Mouse (Mus musculus) liver, embryonic 13.5 days (tissue): ENCODE data around the gene Otos. TPM values are rescaled to one million over a fixed set of nuclear protein-coding genes. Genes with fewer than 3 reads are reported as not detected.
A peak's percentile ranks its signal among the peaks of the same experiment; 100 is the strongest.

Experiments
- ATAC-seq: fragments of 200-750 bp; cut with Nextera tagmentation; 2 replicates; pipeline ENCODE4 v1.8.0; 2017; ENCODE audit warnings: low read depth, mild to moderate bottlenecking, moderate number of reproducible peaks, moderate library complexity
- DNase-seq: peaks from one replicate; pipeline ENCODE4 v3.0.0; 2022
- H3K27ac ChIP-seq: fragments of 300-500 bp; sonication (generic); 2 replicates; pipeline ENCODE4 v1.5.1; 2015; ENCODE audit warnings: moderate library complexity, mild to moderate bottlenecking, inconsistent platforms
- H3K27me3 ChIP-seq: fragments of 300-500 bp; sonication (generic); 2 replicates; pipeline ENCODE4 v1.6.1; 2015; ENCODE audit warnings: mild to moderate bottlenecking, inconsistent platforms
- H3K36me3 ChIP-seq: fragments of 300-500 bp; sonication (generic); 2 replicates; pipeline ENCODE4 v1.6.1; 2015; ENCODE audit warnings: mild to moderate bottlenecking, inconsistent platforms
- H3K4me1 ChIP-seq: fragments of 300-500 bp; sonication (generic); replicated peaks from 2 replicates; pipeline ENCODE4 v1.6.1; 2015; ENCODE audit warnings: inconsistent platforms
- H3K4me2 ChIP-seq: fragments of 300-500 bp; sonication (generic); 2 replicates; pipeline ENCODE4 v1.6.1; 2015; ENCODE audit warnings: inconsistent platforms, mild to moderate bottlenecking, moderate library complexity
- H3K4me3 ChIP-seq: fragments of 300-500 bp; sonication (generic); replicated peaks from 2 replicates; pipeline ENCODE4 v1.5.1; 2015; ENCODE audit warnings: mild to moderate bottlenecking, inconsistent platforms
- H3K9ac ChIP-seq: fragments of 300-500 bp; sonication (generic); 2 replicates; pipeline ENCODE4 v1.6.1; 2015; ENCODE audit warnings: mild to moderate bottlenecking, inconsistent platforms
- H3K9me3 ChIP-seq: fragments of 300-500 bp; sonication (generic); replicated peaks from 2 replicates; pipeline ENCODE4 v1.6.1; 2016; ENCODE audit warnings: inconsistent platforms
- WGBS: fragments of 180-500 bp; shearing (Covaris S2); methylation state at CpG from one replicate; pipeline ENCODE4 v1.1.7; 2015; ENCODE audit not compliant: insufficient replicate concordance; 5-methylcytosine and 5-hydroxymethylcytosine counted together
- polyA plus RNA-seq: library from polyadenylated mRNA; unstranded; fragments of >200 nt; fragmentation: Nextera tagmentation; extraction: Ambion mirVana; gene quantifications from 2 replicates; pipeline ENCODE4 v1.2.1, GENCODE M21; 2015

The Otos gene
- polyA plus RNA-seq, 1 experiment from 2014 or later = not detected

DNA sequence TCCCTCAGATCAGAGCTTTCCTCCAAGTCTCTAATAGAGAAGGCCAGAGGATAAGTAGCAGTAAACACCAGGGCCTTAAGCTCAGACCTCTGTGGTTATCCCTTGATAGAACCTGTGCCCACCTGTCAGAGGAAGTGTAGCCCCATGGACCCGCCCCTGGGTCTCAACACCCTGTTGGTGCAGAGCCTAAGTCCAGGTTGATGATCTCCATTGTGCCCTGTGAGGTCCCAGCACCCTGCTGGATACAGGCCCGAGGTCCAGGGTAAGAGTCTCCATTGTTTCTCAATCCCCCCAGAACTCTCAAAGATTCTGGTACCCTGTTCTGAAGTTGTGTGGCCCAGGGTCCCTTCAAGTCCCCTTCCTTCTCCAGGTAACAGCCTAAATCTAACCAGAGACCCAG, 2.5 kb downstream of the Otos start:
- Histone ChIP-seq H3K4me1 (peaks cover 25% of the 10 kb centered on the region), H3K4me2 (no peak overlapping the region), H3K4me3 (no peak overlapping the region), H3K9me3 (no peaks in the 10 kb centered on the region), H3K27ac (no peak overlapping the region), H3K9ac (no peak overlapping the region), H3K36me3 (no peaks in the 10 kb centered on the region), H3K27me3 (no peaks in the 10 kb centered on the region)
- no peak for ATAC-seq
- WGBS = 46% methylated on average over 2 of the region's 2 CpGs
- DNase-seq = no peak

DNA sequence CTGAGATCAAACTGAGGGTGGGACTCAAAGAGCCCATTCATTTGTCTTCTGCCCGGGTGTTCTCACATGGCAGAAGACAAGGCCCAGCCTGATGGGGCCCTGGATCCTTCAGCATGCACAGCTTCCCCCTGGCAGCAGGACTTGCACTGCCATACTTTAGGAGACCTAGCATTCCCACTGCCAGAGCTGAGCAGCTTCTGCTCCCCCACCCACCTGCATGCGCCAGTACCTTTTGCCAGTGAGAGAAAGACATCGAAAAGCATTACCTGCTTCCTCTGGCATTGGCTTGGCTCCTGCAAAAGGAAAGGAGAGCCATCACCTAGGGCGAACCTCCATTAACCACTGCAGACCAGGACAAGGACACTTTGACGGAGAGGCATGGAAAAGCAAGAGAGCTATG, 3.7 kb downstream of the Otos start:
- Histone ChIP-seq H3K4me1 (peaks cover 37% of the 10 kb centered on the region), H3K9me3 (no peaks in the 10 kb centered on the region), H3K27ac (no peak overlapping the region), H3K4me2 (no peak overlapping the region), H3K4me3 (no peak overlapping the region), H3K36me3 (no peaks in the 10 kb centered on the region), H3K27me3 (no peaks in the 10 kb centered on the region), H3K9ac (no peak overlapping the region)
- 64% methylated on average over 5 of the region's 5 CpGs for WGBS
- DNase-seq = no peak
- no peak for ATAC-seq

DNA sequence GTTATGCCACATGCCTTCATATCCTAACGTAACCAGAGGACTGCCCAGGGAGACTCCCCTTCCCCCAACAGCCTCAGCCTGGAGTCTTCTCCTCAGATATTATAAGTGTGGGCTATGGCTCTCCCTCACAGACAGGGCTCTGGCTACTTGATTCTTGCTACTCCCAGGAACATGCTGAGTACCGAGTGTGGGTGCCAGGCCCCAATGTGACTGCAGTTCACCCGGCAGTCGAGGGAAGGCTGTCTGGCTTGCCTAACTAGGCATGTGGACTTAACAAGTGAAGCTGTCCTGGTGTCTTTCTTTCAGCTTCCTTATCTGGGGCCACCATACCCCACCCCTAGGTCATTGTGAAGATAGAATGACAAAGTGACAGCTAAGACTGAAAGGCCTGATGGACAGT, 5.0 kb downstream of the Otos start:
- ATAC-seq (no peak), DNase-seq (no peak)
- no peak overlapping the region for H3K4me3 ChIP-seq
- H3K36me3 ChIP-seq = peaks cover 9% of the 10 kb centered on the region
- H3K9ac ChIP-seq = no peak overlapping the region
- no peaks in the 10 kb centered on the region for H3K9me3 ChIP-seq
- H3K27ac ChIP-seq = no peak overlapping the region
- no peak overlapping the region for H3K4me2 ChIP-seq
- 50% methylated on average over 4 of the region's 4 CpGs for WGBS
- H3K4me1 ChIP-seq = peaks cover 39% of the 10 kb centered on the region
- no peaks in the 10 kb centered on the region for H3K27me3 ChIP-seq

DNA sequence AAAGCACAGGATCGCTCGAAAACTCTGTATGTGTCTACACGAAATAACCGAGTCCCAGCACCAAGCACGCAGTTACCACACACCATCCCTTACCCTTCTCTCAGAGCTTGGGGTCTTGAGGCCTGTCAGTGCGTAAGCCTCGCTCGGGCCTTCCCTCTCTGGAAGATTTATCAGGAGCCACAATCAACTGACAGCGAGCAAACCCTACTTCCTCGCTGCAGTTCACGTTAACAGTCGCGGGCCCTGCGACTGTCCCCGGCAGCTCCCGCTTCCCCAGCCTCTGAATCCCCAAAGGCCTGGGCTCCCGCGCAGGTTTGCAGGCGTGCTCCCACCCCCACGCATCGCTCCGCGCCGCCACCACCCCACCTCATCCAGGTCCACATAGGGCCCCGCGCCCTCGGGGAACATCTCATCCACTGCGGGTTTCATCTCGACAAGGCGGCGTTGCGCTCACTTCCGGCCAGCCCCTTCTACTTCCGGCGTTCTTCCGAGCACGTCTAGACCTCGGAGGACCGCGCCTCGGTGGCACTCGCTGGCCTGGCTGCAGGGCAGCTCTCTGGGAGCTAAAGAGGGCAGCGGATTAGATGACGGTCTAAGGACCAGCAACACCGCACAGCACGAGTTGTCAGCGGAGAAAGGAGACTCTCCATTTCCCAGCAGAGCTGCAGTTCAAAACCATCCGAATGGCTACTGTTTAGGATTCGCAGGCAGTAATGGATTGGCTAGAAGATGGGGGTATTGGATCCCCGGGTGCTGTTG, 6.9 kb downstream of the Otos start, which contains the start of gene Cops9:
Gene Cops9, minus strand, starts transcription at position 472 of the 759 bp plus-strand sequence.
- Histone ChIP-seq H3K4me2 (peak within 1 kb of the TSS; percentile 75), H3K36me3 (peaks cover 29% of the 10 kb centered on the region), H3K27me3 (no peaks in the 10 kb centered on the region), H3K4me3 (peak within 1 kb of the TSS; percentile 86), H3K27ac (peak within 1 kb of the TSS; percentile 48; the same call in 1 of the 2 replicates), H3K4me1 (peaks cover 27% of the 10 kb centered on the region), H3K9me3 (no peaks in the 10 kb centered on the region), H3K9ac (peak within 1 kb of the TSS; percentile 87)
- DNase-seq (peak; percentile 81), ATAC-seq (peak; percentile 90)
- 2% methylated on average over 50 of the region's 50 CpGs for WGBS

DNA sequence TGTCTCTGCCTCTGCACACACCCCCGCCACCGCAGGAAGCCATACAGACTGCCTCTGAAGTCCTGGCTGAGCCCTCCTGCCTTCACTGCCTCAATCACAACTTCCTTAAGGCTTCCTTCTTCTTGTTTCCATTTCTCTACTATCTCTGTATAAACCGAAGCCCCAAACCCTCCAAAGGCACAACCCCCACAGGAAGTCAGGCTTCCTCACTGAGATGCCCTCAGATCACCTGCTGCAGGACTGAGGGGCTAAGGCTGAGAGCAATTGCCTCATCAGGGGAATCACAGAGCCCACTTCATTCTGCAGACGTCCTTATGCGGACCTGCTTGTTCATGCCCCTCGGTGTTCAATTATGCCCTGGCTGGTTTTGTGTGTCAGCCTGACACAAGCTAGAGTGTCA, 8.2 kb downstream of the Otos start:
- Histone ChIP-seq H3K4me1 (peaks cover 27% of the 10 kb centered on the region), H3K36me3 (peaks cover 40% of the 10 kb centered on the region), H3K9me3 (no peaks in the 10 kb centered on the region), H3K27ac (no peak overlapping the region), H3K4me2 (peak overlapping the region; percentile 75), H3K4me3 (peak overlapping the region; percentile 86), H3K27me3 (no peaks in the 10 kb centered on the region), H3K9ac (peak overlapping the region; percentile 87)
- WGBS = 44% methylated on average over 6 of the region's 6 CpGs
- DNase-seq = no peak
- no peak for ATAC-seq

DNA sequence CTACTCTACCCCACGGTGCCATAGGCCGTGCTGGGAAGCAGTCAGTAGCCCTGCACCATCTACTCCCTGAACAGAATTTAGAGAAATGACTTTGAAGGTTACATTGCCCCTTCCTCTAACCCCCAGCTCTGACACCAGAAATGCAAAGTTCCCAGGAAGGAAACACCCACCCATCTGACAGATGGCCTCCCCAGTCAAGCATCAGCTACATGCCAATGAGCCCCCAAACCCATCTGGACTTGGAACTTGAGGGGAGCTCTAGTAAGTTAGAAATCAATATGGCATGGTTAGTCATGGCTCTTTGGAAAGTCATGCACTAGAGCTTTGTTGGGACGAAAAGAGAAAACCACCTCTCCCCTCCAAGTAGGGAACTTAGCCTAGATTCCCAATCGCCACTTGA, 9.9 kb downstream of the Otos start:
- Histone ChIP-seq H3K9ac (no peak overlapping the region), H3K27me3 (no peaks in the 10 kb centered on the region), H3K9me3 (no peaks in the 10 kb centered on the region), H3K4me2 (no peak overlapping the region), H3K27ac (no peak overlapping the region), H3K4me3 (no peak overlapping the region), H3K36me3 (peaks cover 40% of the 10 kb centered on the region), H3K4me1 (peaks cover 26% of the 10 kb centered on the region)
- no peak for ATAC-seq
- 87% methylated on average over 4 of the region's 4 CpGs for WGBS
- no peak for DNase-seq

DNA sequence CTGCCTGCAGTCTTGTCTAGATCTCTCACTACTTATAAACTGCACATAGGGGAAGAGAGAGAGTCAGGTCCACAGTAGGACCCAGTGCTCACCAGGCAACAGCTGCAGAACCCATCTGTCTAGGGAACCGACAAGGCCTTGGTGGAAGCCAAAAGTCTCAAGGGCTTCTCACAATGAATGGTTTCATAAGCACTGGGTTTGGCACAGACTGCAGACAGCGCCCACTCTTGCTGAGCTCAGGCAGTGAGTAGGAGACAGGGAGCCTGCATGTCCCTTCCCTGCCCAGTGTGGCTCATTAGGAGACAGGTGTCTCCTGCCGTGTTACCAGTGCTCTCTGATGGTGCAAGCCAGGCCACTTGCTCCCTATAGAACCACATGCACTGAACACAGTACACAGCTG, 10.5 kb downstream of the Otos start:
- H3K4me2 ChIP-seq = no peak overlapping the region
- H3K4me3 ChIP-seq = no peak overlapping the region
- peaks cover 21% of the 10 kb centered on the region for H3K4me1 ChIP-seq
- peaks cover 40% of the 10 kb centered on the region for H3K36me3 ChIP-seq
- no peaks in the 10 kb centered on the region for H3K27me3 ChIP-seq
- no peak overlapping the region for H3K27ac ChIP-seq
- H3K9me3 ChIP-seq = no peaks in the 10 kb centered on the region
- DNase-seq (no peak), ATAC-seq (no peak)
- 76% methylated on average over 3 of the region's 3 CpGs for WGBS
- no peak overlapping the region for H3K9ac ChIP-seq

DNA sequence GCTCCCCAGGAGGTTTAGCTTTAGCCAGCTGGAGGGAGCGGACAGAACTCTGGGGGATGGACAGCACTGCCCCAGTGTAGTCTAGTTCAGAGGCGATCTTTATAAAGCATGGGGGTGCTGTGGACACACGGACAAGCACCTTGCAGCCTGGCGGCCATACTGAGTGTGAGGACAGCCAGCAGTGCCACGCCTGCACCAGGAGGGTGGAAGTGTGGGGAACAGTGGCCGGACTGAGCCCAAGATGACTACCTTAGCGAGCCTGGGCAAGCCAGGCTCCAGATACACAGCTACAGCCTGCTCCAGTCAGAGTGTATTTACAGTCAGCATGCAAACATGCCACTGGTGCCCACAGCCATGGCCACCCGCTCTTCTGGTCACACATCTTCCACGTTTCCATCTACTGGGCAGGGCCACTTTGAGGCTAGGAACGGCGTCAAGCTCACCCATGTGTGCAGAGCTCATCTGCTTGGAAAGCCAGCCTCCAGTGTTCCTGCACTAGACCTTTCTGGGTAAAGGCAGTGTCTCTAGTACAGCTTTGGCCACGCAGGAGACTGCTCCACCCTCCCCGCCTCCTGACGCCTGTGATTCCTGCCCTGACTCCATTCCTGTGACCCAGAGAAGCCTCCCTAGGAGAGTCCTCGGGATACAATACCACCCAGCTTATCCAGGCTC, 11.0 kb downstream of the Otos start:
- H3K4me1 ChIP-seq = peaks cover 21% of the 10 kb centered on the region
- no peak overlapping the region for H3K4me2 ChIP-seq
- DNase-seq (no peak), ATAC-seq (no peak)
- peaks cover 40% of the 10 kb centered on the region for H3K36me3 ChIP-seq
- H3K27ac ChIP-seq = no peak overlapping the region
- 81% methylated on average over 15 of the region's 15 CpGs for WGBS
- no peaks in the 10 kb centered on the region for H3K9me3 ChIP-seq
- no peak overlapping the region for H3K4me3 ChIP-seq
- H3K27me3 ChIP-seq = no peaks in the 10 kb centered on the region
- no peak overlapping the region for H3K9ac ChIP-seq

DNA sequence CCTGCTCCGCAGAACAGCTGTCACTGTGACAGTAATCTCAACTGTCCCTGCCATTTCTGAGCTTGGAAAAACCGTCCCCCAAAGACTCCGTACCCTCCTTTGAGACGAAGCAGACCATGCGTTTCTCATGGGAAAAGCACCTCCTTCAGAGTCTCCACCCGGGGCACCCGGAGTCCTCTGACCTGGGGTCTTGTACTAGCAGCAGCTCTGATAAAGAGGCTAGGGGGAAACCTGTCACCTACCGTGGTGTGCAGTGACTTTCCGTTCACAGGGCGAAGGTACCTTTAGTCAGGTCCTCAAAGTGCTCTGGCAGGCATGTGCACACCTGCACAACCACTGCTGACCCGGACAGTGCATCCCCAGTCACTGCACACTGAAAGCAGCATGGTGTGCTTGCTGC, 12.0 kb downstream of the Otos start:
- H3K9me3 ChIP-seq = no peaks in the 10 kb centered on the region
- peaks cover 40% of the 10 kb centered on the region for H3K36me3 ChIP-seq
- no peak overlapping the region for H3K4me3 ChIP-seq
- 84% methylated on average over 11 of the region's 11 CpGs for WGBS
- no peak overlapping the region for H3K9ac ChIP-seq
- no peak overlapping the region for H3K4me2 ChIP-seq
- DNase-seq (no peak), ATAC-seq (no peak)
- H3K4me1 ChIP-seq = peaks cover 16% of the 10 kb centered on the region
- no peak overlapping the region for H3K27ac ChIP-seq
- H3K27me3 ChIP-seq = no peaks in the 10 kb centered on the region

DNA sequence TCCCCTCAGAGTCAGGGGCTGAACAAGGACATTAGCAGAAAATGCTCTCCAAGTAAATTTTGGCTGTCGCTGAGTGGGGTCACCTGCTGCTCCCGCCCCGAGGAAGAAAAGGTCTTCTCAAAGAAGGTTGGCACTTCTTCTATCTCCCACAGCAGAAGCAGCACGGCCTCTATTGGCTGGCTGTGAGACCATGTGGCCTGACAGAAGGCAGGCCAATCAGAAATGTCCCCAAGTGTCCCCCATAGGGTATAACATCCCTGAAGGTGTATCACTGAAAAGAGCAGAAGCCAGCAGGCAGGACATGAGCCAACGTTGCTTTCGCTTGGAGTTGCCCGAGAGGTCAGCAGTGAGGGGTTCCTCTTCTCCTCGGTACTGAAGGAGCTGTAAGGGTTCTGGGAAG, 12.6 kb downstream of the Otos start:
- WGBS = 68% methylated on average over 8 of the region's 8 CpGs

DNA sequence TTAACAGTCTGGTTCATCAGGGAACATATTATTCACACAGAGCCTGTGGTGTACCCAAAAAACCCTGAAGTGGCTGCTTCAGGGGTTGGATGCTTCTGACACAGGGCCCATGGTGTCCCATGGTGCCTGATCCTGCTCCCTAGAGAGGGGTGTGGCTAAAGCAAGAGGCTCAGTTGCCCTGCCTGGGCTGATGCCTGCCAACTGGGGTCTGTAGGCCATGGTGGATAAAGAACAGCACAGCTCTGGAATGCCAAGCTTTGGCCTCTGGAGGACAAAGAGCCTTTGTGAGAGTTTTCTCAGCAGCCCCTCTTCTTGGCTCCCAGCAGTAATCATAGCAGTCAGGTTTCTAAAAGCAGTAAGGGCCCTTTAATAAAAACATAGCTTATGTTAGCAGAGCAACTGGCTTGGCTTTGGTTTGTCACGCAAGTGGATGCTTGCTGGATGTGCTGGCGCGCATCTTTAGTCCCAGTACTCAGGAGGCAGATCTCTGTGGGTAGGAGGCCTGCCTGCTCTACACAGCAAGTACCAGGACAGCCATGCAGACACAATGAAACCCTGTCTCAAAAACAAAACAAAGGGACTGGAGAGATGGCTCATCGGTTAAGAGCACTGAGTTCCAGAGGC, 13.6 kb downstream of the Otos start:
- WGBS = 80% methylated on average over 4 of the region's 4 CpGs
- ATAC-seq (no peak), DNase-seq (no peak)

More for the DNA sequence above, 12.6 kb downstream of the Otos start:
- Histone ChIP-seq H3K4me3 (no peak overlapping the region), H3K36me3 (peaks cover 40% of the 10 kb centered on the region), H3K27ac (no peak overlapping the region), H3K4me2 (no peak overlapping the region), H3K9me3 (no peaks in the 10 kb centered on the region), H3K4me1 (peaks cover 13% of the 10 kb centered on the region), H3K27me3 (no peaks in the 10 kb centered on the region), H3K9ac (no peak overlapping the region)
- ATAC-seq (no peak), DNase-seq (no peak)

More for the DNA sequence above, 13.6 kb downstream of the Otos start:
- Histone ChIP-seq H3K4me2 (no peak overlapping the region), H3K9ac (no peak overlapping the region), H3K4me3 (no peak overlapping the region), H3K27me3 (no peaks in the 10 kb centered on the region), H3K4me1 (peaks cover 4% of the 10 kb centered on the region), H3K27ac (no peak overlapping the region), H3K9me3 (no peaks in the 10 kb centered on the region), H3K36me3 (peaks cover 40% of the 10 kb centered on the region)
